Mouse (Mus musculus) urinary bladder, adult 18-20 months (tissue): ENCODE data around the gene Omp.
"Not testable (repeated sequence)": the region's sequence is repeated elsewhere in the genome, so short reads cannot be mapped to it uniquely, and the experiment has no call there.

Experiments
- DNase-seq, 2 experiments: peaks; one replicate each; pipeline ENCODE4 v3.0.0; 2022; ENCODE audit warnings: low spot score in 2 of 2, mixed read lengths in 2 of 2

The Omp gene

GRCm38 (mm10) chr7:98145402-98145801 is at the start of gene Omp:
TSS of gene Omp (minus strand) at chr7:98145502.
- DNase-seq: no peak

DNA sequence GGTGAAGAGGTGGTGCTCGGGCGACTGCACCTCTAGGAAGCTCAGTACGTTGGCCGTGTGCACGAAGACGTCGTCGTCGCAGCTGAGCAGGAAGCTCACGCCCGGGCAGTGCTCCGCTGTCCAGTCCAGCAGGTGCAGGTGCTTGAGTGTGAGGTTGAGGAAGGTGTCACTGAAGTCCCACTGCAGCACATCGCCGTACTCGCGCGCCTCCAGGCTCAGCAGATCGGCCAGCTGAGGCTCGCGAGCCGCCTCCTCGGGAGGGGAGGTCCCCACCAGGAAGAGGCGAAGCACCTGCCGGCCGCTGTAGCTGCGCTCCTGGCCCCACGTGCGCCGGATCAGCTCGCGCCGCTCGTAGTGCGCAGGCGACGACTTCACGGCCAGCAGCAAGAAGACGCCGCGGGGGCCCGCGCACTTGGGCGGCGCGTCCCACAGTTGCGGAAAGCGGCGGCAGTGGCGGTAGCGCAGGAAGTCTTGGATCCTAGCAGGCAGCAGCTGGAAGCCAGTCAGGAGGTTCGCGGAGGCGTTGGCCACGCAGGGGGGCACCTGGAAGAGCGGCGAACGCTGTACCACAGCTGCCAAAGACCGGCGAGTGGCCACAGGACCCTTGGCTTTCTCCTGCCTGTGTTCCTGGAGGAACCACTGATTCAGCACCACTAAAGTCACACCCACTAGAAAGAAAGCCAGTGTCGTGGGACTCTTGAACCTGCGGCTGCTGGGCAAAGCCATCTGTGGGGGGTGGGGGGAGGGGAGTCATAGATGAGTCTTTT is 48.9 kb upstream of the Omp start:
- DNase-seq: peak in 1 of 2 experiments; percentile 42

DNA sequence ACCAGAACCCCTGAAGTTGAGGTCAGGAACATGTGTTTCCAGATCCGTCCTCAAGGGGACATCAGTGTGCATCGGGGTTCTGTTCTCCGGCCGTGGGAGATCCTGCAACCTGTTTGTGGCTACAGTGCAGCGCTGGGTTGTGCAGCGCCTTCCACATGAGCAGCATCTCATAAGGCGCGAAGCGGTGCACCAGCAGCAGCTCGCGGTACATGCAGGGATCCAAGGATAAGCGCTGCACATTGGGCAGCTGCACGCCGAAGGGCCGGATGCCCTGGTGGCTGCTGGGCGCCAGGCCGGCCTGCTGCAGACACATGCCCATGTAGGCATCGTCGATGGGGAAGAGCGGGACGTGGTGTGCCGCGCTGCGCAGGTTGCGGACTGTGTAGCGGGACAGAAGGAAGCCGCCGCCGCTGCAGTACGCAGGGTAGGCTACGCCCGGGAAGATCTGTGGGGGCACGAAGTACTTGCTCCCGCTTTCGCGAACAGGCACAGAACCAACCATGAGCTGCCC is 48.3 kb upstream of the Omp start:
- DNase-seq: peak in 1 of 2 experiments; percentile 42

DNA sequence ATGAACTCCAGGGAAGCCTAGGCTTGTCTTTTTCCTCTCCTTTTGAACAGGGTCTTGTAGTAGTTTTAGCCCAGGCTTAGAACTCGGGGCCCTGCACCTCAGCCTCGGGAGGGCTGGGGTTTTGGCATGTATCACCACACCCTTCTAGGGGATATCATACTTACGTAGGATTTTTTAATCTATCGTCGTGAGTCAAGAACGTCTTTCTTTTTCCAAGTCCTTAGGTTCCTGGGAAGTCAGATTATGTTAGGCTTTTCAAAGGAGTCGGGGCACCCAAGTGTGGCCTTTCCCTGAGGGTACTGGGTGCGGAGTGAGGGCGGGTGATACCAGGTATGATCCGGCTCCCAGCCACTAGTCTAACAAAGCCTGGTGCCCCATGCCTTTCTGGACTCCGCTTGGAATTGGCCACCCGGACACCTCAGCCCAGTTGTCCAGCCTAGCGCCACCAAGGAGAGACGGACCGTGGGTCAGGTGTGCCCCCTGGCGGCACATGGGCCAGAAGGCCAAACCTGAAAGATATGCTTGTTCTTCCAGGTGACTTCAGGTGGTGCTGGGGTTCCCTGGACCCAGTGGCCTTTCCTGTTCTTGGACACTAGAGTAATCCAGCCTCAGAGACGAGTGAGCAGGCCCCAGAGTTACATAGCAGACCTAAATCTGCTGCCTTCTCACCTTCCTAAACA is 46.4 kb upstream of the Omp start:
- peak; percentile 29 to 47 for DNase-seq

GRCm38 (mm10) chr7:98190578-98190977 is 45.3 kb upstream of the Omp start:
- no peak for DNase-seq

GRCm38 (mm10) chr7:98189745-98190144 is 44.4 kb upstream of the Omp start:
- DNase-seq: no peak

DNA sequence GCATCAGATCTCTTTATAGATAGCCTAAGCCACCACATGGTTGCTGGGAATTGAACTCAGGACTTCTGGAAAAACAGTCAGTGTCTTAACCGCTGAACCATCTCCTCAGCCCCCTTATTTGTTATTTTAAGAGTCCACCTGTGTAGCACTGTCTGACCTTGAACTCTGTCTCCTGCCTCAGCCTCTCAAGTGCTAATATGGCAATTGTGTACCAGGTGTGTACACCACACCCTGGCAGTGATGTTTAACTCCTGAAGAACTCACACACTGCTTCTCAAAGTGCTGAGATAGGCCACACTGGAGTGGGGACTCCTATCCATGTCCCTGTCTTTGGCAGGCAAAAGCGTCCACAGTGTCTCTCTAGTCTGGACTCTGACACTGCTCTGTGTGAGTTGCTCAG is 43.4 kb upstream of the Omp start:
- DNase-seq: no peak

DNA sequence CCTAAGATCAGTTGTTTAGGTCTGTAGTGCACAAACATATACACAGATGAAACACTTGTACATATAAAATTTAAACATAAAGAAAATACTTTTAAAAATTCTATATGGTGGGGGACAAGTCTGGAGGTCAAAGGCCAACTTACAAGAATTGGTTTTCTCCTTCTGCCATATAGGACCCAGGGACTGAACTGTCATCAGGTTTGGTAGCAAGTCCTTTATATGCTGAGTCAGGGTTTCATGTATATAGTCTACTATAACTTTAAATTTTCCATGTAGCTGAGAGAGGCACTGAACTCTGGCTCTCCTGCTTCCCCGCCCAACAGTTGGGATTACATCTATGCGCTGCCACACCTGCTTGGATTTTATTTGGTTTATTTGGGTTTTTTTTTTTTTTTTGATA is 42.9 kb upstream of the Omp start:
- DNase-seq: no peak

DNA sequence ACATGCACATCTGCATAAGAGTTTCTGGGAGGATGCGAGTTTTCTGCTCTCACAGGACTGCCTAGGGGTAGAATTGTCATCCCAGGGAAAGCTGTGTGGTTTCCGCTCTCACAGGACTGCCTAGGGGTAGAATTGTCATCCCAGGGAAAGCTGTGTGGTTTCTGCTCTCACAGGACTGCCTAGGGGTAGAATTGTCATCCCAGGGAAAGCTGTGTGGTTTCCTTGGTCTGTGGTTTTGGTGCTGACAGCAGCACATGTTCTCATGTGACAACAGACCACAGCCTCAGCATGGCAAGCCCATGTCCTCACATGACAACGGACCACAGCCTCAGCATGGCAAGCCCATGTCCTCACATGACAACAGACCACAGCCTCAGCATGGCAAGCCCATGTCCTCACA is 42.0 kb upstream of the Omp start:
- DNase-seq: not testable (repeated sequence)

DNA sequence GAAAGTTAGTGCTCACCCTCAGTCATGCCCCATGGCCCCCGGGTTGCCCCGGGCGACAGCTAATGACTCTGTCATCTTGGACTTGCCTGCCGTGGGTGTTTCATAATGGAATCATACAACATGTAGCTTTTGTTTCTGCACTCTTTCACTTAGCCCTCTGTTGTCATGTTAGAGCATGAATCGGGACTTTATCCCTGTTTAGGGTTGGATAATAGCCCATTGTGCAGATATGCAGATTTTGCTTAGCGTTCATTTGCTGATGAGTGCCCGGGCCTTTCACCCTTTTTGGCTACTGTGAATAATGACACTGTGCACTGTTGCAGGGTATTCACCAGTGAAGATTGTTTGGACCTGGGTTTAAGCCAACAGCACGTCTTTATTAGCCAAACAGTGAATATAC is 41.3 kb upstream of the Omp start:
- DNase-seq: no peak

- DNase-seq: no peak
Observed at GRCm38 (mm10) chr7:98185326-98185725, 40.0 kb upstream of the Omp start.

- DNase-seq: peak in 1 of 2 experiments; percentile 50
Observed at GRCm38 (mm10) chr7:98178560-98179231, 33.4 kb upstream of the Omp start.

- DNase-seq: peak; percentile 57 to 75
Observed at GRCm38 (mm10) chr7:98177929-98178559, 32.7 kb upstream of the Omp start, which contains the start of gene Capn5. TSS of gene Capn5 (minus strand) at chr7:98178274.

DNA sequence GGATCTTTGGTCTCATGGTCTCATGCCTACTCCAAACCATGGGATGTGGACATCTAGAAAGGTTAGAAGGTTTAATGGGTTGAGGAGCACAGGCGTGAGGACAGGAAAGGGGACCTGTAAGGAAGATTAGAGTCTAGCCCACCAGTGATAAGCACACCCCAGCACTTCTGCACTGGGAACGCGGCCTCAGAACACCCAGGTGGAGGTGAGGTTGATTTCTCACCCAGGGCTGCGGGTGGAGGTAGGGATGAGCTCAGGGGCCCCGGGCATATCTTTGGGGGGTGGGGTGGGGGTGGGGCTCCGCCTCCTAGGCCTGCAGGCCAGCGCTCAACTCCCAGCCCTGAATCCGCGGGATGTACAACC is 32.2 kb upstream of the Omp start:
- peak in 1 of 2 experiments; percentile 14 for DNase-seq

DNA sequence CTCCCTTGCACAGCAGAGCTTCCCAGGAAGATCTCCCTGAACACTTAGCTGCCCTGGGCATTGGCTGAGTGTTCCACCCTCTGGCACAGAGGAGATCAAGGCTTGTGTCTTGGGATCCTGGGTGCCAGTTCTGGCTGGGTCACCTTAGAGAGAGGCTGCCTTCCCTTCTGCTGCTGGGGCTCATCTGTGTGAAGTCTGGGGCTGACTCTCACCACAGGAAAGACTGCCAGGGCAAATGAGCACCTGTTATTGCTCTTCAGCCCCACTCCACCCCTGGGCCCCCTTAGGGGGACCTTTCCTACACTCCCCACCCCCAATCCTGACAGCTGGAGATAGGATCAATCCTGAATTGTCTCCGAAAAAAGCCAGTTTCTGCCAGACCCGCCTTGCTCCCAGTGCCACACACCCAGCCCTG is 31.8 kb upstream of the Omp start:
- peak in 1 of 2 experiments; percentile 19 for DNase-seq

- DNase-seq: no peak
Observed at GRCm38 (mm10) chr7:98176322-98177070, 31.2 kb upstream of the Omp start.

- no peak for DNase-seq
Observed at GRCm38 (mm10) chr7:98174883-98175755, 29.8 kb upstream of the Omp start.

DNA sequence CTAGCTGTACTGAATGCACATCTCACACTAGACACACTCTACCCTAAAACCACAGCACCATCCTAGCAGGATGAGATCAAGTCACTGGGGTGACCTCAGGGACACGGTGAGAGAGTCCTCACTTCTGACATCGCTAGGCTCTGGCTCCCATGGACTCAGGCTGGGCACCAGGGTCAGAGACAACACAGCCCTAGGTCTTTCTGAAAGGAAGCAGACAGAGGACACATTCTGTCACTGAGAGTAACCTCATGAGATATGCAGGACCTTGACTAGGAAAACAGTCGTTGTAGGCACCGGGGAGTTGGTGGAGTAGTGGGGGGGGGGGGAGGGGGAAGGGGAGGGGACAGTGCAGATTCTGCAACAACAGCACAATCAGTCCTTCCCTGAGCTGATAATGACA is 28.1 kb upstream of the Omp start:
- no peak for DNase-seq

DNA sequence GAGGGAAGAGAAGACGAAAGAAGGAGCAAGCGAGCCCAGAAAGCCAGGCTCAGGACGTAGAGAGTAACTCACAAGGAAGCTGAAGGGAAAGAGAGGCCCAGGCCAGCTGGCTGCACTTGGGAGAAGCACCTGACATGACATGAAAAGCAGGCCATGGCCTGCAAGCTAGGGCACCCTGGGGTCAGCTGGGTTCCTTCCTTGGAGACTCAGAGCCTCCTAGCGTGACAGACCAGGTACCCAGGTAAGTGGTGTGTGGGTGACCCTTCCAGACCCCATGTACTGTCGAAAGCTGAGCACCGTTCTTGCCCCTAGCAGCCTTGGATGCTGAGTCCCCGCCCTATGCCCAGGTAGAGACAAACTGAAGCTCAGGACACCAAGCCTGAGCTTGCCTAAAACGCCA is 27.4 kb upstream of the Omp start:
- no peak for DNase-seq
